Mouse (Mus musculus) heart, embryonic 10.5 days (tissue): ENCODE results near the gene Arf5. TPM values are rescaled to one million over a fixed set of nuclear protein-coding genes. Genes with fewer than 3 reads are reported as not detected.

Experiments
- DNase-seq: peaks from one replicate; pipeline ENCODE4 v3.0.0-alpha.2; 2017; ENCODE audit warnings: low spot score
- H3K27ac ChIP-seq: fragments of 300-500 bp; sonication (generic); 2 replicates; pipeline ENCODE4 v1.5.1; 2016; ENCODE audit warnings: mild to moderate bottlenecking
- H3K27me3 ChIP-seq: fragments of 300-500 bp; sonication (generic); 2 replicates; pipeline ENCODE4 v1.6.1; 2016; ENCODE audit warnings: mild to moderate bottlenecking; ENCODE audit not compliant: poor library complexity, insufficient read depth, severe bottlenecking
- H3K36me3 ChIP-seq: fragments of 300-500 bp; sonication (generic); 2 replicates; pipeline ENCODE4 v1.6.1; 2016; ENCODE audit warnings: mild to moderate bottlenecking, moderate library complexity
- H3K4me1 ChIP-seq: fragments of 300-500 bp; sonication (generic); 2 replicates; pipeline ENCODE4 v1.6.1; 2016; ENCODE audit warnings: mild to moderate bottlenecking
- H3K4me3 ChIP-seq: fragments of 300-500 bp; sonication (generic); 2 replicates; pipeline ENCODE4 v1.5.1; 2016; ENCODE audit warnings: mild to moderate bottlenecking, moderate library complexity
- H3K9me3 ChIP-seq: fragments of 300-500 bp; sonication (generic); 2 replicates; pipeline ENCODE4 v1.6.1; 2016; ENCODE audit warnings: mild to moderate bottlenecking, moderate library complexity
- WGBS: fragments of 180-500 bp; shearing (Covaris S2); methylation state at CpG from one replicate; pipeline ENCODE4 v1.1.7; 2016; 5-methylcytosine and 5-hydroxymethylcytosine counted together
- polyA plus RNA-seq: library from polyadenylated mRNA; unstranded; fragments of >200 nt; fragmentation: Nextera tagmentation; extraction: Ambion mirVana; gene quantifications from 2 replicates; pipeline ENCODE4 v1.2.1, GENCODE M21; 2016

Gene Arf5
- 273 and 310 TPM in 2 replicates for polyA plus RNA-seq

DNA sequence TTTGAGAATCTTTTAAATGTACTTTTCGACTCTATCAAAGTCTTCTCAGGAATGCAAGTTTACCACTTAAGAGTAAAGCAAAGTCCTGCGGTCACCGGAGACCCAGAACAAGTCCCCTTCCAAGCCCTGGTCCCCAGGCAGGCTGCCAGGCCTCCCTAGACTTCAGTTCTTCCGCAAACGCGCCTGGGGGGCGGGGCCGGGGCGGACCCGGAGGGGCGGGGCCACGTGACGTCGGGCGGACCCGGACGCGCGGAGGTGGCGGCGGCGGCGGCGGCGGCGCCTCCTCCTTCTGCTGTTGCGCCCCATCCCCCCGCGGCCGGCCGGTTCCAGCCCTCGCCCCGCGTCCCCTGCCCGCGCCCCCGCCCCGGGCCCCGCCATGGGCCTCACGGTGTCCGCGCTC, at the start of gene Arf5:
Gene Arf5, plus strand, starts transcription at position 248 of the 400 bp plus-strand sequence.
- DNase-seq = peak; percentile 94
- H3K4me1 ChIP-seq = peaks cover 48% of the 10 kb centered on the region
- peaks cover 31% of the 10 kb centered on the region for H3K36me3 ChIP-seq
- H3K27ac ChIP-seq = peak within 1 kb of the TSS; percentile 98
- no peaks in the 10 kb centered on the region for H3K27me3 ChIP-seq
- whole genome bisulfite sequencing = 2% methylated on average over 30 of the region's 42 CpGs
- H3K9me3 ChIP-seq = no peaks in the 10 kb centered on the region
- H3K4me3 ChIP-seq = peak within 1 kb of the TSS; percentile 89

- Histone ChIP-seq H3K27ac (no peak overlapping the region), H3K9me3 (no peaks in the 10 kb centered on the region), H3K36me3 (no peaks in the 10 kb centered on the region), H3K27me3 (no peaks in the 10 kb centered on the region), H3K4me1 (no peaks in the 10 kb centered on the region), H3K4me3 (no peak overlapping the region)
- DNase-seq = no peak
- WGBS = 53% methylated on average over 4 of the region's 4 CpGs
Observed at GRCm38 (mm10) chr6:28381983-28382382, 41.4 kb upstream of the Arf5 start.

- no peak overlapping the region for H3K27ac ChIP-seq
- H3K36me3 ChIP-seq = no peaks in the 10 kb centered on the region
- H3K27me3 ChIP-seq = no peaks in the 10 kb centered on the region
- H3K9me3 ChIP-seq = no peaks in the 10 kb centered on the region
- no peak overlapping the region for H3K4me3 ChIP-seq
- H3K4me1 ChIP-seq = no peaks in the 10 kb centered on the region
- WGBS = 75% methylated on average over 3 of the region's 3 CpGs
- DNase-seq = no peak
Observed at GRCm38 (mm10) chr6:28385169-28385568, 38.2 kb upstream of the Arf5 start.

- Histone ChIP-seq H3K4me1 (no peaks in the 10 kb centered on the region), H3K36me3 (no peaks in the 10 kb centered on the region), H3K9me3 (no peaks in the 10 kb centered on the region), H3K27ac (no peak overlapping the region), H3K27me3 (peaks cover 8% of the 10 kb centered on the region), H3K4me3 (no peak overlapping the region)
- WGBS = 76% methylated on average over 3 of the region's 3 CpGs
- DNase-seq = no peak
Observed at GRCm38 (mm10) chr6:28389038-28389437, 34.3 kb upstream of the Arf5 start.

DNA sequence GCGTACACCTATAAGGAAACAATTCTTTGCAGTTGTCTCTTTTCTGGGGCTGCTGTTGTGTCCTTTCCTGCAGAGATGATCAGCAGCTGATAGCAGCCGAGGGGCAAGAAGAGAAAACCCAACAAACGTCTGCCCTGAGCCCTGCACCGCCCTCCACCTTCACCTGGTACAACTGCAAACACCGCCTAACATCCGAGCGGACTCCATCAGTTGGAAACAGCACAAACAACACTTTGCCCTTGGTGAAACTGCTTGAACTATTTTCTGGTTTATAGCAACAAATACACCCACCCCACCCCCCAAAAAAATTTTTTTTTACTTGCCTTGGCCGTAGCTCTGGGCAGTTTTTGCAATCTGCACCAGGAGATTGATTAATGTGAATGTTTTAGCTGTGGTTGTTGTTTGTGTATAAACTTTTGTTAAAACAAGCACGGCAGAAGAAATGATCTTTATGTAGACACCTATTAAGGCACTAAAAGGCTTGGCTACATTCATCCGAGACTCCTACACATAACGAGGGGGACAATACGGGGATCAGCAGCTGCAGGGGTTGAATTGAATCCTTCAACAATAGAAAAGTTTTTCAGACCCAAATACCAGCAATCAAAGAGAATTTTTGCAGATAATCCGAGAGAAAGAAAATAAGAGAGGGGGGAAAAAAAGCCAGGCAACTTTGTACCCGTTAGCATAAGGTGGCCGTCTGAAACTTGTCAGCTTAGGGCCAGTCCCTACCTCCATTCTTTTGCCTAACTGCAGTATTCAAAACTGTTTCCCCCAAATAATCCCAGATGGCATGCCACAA, 27.1 kb upstream of the Arf5 start:
- peaks cover 3% of the 10 kb centered on the region; the same call in 1 of the 2 replicates for H3K4me1 ChIP-seq
- peak overlapping the region; percentile 59; the same call in 1 of the 2 replicates for H3K4me3 ChIP-seq
- peaks cover 49% of the 10 kb centered on the region for H3K27me3 ChIP-seq
- H3K9me3 ChIP-seq = peaks cover 2% of the 10 kb centered on the region; the same call in 1 of the 2 replicates
- no peak overlapping the region for H3K27ac ChIP-seq
- WGBS = 29% methylated on average over 15 of the region's 15 CpGs
- no peaks in the 10 kb centered on the region for H3K36me3 ChIP-seq
- no peak for DNase-seq

DNA sequence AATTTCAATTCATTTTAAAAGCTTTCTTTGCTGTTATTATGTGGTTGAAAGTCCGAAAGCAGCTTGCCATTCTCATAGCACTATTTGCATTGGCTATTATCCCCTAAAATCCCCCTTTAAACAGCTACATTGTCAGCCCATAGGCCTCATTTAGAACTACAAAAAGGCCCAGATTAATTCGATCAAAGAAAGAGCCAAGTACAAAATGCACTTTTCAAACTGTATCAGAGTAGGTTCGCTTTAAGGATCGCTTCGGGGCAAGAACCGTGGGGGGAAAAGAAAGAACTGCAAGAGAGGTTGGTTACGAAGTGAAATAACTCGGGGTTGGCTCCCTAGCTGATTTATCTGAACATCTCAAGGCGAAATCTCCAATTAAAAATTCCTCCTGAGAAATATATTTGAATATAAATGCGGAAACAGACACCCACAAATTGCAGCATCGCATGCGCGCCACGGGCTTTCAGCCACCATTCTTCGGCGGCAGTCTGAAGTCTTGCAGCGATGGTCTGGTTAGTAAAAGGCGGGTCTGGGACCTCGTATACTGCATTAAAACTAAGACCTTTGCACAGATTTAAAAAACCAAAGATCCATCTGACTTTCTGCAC, 26.4 kb upstream of the Arf5 start:
- peaks cover 49% of the 10 kb centered on the region for H3K27me3 ChIP-seq
- no peak for DNase-seq
- H3K27ac ChIP-seq = no peak overlapping the region
- WGBS = 4% methylated on average over 19 of the region's 19 CpGs
- H3K9me3 ChIP-seq = peaks cover 2% of the 10 kb centered on the region; the same call in 1 of the 2 replicates
- H3K36me3 ChIP-seq = no peaks in the 10 kb centered on the region
- H3K4me1 ChIP-seq = peaks cover 3% of the 10 kb centered on the region; the same call in 1 of the 2 replicates
- peak overlapping the region; percentile 59 for H3K4me3 ChIP-seq

DNA sequence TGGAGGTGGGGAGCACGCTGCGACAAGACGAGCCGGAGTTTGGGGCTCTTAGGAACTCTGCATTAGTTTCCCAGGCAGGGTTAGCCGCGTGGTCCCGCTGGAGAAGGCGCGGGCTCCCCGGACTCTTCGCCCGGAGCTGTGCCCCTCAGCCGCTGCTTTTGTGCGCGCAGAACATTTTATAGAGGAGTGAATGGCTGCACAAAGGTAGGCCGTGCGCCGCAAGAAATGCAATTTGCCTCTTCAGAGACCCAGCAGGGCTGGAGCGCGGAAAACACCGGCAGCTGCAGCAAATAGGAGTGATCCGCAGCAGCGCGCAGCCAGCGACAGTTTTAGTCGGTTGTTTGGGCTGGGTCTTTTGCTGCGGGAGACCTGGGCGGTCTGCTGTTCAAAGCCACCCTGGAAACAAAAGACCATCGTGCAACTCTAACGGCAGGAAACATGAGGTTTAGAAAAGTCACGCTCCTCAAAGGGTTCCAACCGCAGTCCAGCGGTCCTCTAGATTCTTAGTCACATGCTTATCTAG, 25.6 kb upstream of the Arf5 start, which contains the start of gene Zfp800:
Gene Zfp800, minus strand, starts transcription at position 325 of the 523 bp plus-strand sequence.
- H3K27ac ChIP-seq = no peak within 1 kb of the TSS
- H3K4me1 ChIP-seq = peaks cover 3% of the 10 kb centered on the region; the same call in 1 of the 2 replicates
- H3K27me3 ChIP-seq = peaks cover 45% of the 10 kb centered on the region
- DNase-seq = peak; percentile 77
- peak within 1 kb of the TSS; percentile 59 for H3K4me3 ChIP-seq
- H3K36me3 ChIP-seq = no peaks in the 10 kb centered on the region
- peaks cover 2% of the 10 kb centered on the region; the same call in 1 of the 2 replicates for H3K9me3 ChIP-seq
- under 1% methylated on average over 33 of the region's 33 CpGs for WGBS

- Histone ChIP-seq H3K4me3 (no peak overlapping the region), H3K9me3 (peaks cover 2% of the 10 kb centered on the region; the same call in 1 of the 2 replicates), H3K27ac (no peak overlapping the region), H3K36me3 (no peaks in the 10 kb centered on the region), H3K4me1 (peaks cover 3% of the 10 kb centered on the region; the same call in 1 of the 2 replicates), H3K27me3 (peaks cover 45% of the 10 kb centered on the region)
- DNase-seq = no peak
- 82% methylated on average over 3 of the region's 3 CpGs for WGBS
Observed at GRCm38 (mm10) chr6:28398726-28399125, 24.6 kb upstream of the Arf5 start.

- Histone ChIP-seq H3K27ac (no peak overlapping the region), H3K4me3 (no peak overlapping the region), H3K4me1 (peaks cover 3% of the 10 kb centered on the region; the same call in 1 of the 2 replicates), H3K9me3 (peaks cover 2% of the 10 kb centered on the region; the same call in 1 of the 2 replicates), H3K36me3 (no peaks in the 10 kb centered on the region), H3K27me3 (peaks cover 36% of the 10 kb centered on the region)
- DNase-seq = no peak
- 85% methylated on average over 4 of the region's 4 CpGs for WGBS
Observed at GRCm38 (mm10) chr6:28399791-28400190, 23.6 kb upstream of the Arf5 start.

DNA sequence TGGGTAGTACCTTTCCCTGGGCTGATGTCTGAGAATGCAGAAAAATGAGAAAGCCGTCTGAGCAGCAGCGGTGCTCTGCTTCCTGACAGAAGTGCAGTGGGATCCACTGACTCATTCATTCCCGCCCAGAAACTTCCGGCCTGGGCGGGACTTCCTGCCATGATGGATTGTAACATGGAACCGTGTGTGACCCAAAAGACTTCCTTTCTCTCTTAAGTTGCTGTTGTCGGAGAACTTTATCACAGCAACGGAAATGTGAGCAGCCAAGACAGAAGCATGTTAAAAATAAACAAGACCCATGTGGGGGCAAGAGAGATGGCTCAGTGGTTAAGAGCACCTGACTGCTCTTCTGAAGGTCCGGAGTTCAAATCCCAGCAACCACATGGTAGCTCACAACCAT, 13.3 kb upstream of the Arf5 start:
- Histone ChIP-seq H3K9me3 (no peaks in the 10 kb centered on the region), H3K27ac (no peak overlapping the region), H3K27me3 (no peaks in the 10 kb centered on the region), H3K4me3 (no peak overlapping the region), H3K36me3 (0 out of 2 replicates have a peak, but pooled peaks cover under 1% of the 10 kb centered on the region), H3K4me1 (no peaks in the 10 kb centered on the region)
- WGBS = 65% methylated on average over 9 of the region's 9 CpGs
- DNase-seq = no peak

DNA sequence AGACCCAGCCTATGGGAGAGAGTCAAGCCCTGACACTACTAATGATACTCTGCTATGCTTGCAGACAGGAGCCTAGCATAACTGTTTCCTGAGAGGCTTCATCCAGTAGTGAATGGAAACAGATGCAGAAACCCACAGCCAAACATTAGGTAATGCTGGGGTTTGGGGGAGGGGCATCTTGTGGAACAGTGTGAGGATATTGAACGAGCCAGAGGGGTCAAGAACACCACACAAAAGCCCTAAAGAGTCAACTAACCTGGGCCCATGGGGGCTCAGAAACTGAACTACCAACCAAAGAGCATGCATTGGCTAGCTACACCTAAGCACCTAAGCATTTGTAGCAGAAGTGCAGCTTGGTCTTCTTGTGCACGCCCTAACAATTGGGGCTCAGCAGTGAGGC, 12.1 kb upstream of the Arf5 start:
- Histone ChIP-seq H3K27ac (no peak overlapping the region), H3K9me3 (no peaks in the 10 kb centered on the region), H3K4me3 (no peak overlapping the region), H3K27me3 (no peaks in the 10 kb centered on the region), H3K4me1 (no peaks in the 10 kb centered on the region), H3K36me3 (peaks cover 10% of the 10 kb centered on the region)
- DNase-seq = no peak
- WGBS = 75% methylated on average over 2 of the region's 2 CpGs

DNA sequence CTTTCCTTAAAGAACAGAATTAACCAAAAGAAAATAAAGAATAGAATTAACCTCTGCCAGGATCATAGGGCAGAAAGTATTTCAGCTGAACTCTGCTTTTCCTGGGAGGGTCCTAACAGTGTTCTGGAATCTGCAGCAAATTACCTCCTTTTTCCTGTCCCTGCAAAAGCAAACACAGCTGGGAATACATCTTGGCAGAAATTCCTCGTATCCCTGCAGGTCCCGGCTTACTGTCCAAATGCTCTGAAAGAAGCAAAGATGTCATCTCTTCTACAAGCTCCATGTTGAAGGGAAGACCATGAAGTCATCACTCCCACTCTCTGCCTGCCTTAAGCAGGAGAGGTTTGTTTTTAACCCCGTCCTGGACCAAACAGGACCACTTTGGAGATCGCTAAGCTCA, 6.4 kb upstream of the Arf5 start:
- no peak overlapping the region for H3K27ac ChIP-seq
- peaks cover 36% of the 10 kb centered on the region for H3K36me3 ChIP-seq
- no peak overlapping the region for H3K4me3 ChIP-seq
- no peak for DNase-seq
- peaks cover 24% of the 10 kb centered on the region for H3K4me1 ChIP-seq
- no peaks in the 10 kb centered on the region for H3K9me3 ChIP-seq
- H3K27me3 ChIP-seq = no peaks in the 10 kb centered on the region
- WGBS = 81% methylated on average over 4 of the region's 4 CpGs

DNA sequence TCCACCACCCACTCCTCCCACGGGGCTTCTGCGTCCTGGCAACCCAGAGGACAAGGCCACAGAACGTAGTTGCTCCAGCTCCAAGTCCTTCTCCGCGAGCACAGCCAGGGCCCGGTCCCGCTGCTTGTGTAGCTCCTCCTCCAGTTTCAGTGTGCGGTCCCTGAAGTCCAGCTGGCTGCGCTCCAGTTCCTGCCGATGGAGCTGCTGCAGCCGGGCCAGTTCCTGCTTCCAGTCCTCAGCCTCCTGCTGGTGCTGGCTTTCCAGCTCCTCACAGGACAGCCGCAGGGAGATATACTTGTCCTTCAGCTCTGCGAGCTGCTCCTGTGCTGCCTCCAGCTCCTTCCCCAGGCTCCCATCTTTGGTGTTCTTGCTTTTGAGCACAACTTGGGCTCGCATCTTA, 4.9 kb upstream of the Arf5 start:
- Histone ChIP-seq H3K36me3 (peaks cover 36% of the 10 kb centered on the region), H3K9me3 (no peaks in the 10 kb centered on the region), H3K27me3 (no peaks in the 10 kb centered on the region), H3K4me1 (peaks cover 28% of the 10 kb centered on the region), H3K27ac (no peak overlapping the region), H3K4me3 (no peak overlapping the region)
- DNase-seq = no peak
- 86% methylated on average over 14 of the region's 14 CpGs for WGBS
